Mouse (Mus musculus): ENCODE data around the gene Tlcd2.

Gene Tlcd2

DNA sequence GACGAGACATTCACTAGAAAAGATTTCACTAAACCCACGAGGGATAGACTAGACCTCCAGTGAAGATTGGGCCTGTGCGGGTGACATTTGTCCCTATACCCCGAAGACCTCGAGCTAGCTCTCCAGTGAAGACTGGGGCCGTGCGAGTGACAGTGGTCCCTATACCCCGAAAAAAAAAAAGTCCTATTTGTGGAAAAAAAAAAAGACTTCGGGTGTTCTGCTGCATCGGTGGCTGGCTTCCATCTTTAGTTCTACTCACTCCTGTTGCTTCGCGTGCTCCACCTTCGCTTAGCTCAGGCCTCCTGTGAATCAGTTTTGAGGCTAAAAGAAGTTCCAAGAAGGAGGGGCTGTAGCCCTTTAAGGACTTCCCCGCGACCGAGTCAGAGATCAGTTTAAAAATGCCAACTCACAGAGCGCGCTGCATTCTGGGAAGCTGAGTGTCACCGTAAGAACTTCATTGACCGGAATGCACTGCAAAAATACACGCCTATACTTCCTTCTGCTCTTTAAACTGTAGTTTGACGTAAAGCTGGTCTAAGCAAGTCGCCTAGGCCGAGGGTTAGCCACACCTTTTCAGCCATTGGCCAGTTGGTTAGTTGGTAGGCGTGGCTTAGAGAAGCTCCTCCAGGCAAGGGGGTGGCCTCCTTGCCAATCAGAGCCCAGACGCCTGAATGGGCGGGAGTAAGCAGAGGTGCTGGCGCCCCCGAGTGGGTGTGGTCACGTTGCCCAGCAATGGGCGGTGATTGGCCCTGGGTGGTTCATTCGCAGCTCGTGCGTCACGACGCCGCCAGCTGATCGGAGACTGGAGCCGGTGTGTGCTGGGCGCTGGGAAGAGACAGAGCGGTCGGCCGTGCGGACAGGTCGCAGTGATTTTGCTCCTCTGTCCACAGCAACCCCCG is at the start of gene Tlcd2:
TSS of gene Tlcd2 (plus strand) at position 872 of the 899 bp plus-strand sequence.
- peak; percentile 100 for DNase-seq (ENCODE audit: low read depth, low spot score)

- DNase-seq (ENCODE audit: low read depth, low spot score): peak; percentile 56
These were observed 46.4 kb upstream of the Tlcd2 start for GRCm38 (mm10) chr11:75415096-75415495.

DNA sequence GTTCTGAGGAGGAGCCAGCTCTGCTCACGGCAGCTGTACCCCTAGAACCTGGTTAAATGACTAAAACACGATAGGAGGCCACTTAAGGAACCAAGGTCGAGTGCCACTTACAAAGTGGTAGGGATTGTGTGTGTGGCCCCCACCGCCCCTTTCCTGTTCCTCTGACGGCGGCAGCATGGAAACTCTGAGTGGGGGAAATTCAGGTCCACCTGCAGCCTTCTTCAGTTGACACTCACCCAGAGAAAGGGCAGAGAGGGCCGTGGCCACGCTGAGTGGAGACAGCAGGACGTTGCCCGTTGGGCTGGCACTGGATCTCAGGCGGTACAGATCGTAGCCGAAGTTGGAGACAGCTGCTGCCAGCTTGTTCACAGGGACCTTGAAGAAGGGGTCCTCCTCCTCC is 45.5 kb upstream of the Tlcd2 start:
- DNase-seq (ENCODE audit: low read depth, low spot score): no peak

DNA sequence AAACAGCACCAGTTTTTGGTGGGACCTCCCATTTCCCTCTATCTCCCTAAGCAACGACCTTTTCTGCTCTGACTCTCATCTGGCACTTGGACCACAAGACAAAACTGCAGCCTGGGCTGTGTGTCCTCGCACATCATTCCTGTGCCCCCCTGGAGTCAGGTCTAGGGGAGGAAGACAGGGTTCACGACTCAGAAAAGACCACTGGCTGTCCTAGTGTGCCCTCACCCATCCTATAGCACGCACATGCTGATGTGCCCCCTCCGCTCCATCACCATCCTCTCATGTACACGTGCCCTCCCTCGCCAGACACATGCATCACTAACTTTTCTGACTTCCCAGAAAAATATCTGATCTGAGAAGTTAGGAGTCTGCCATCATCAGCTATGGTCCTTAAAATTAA is 41.5 kb upstream of the Tlcd2 start:
- DNase-seq (ENCODE audit: low read depth, low spot score): no peak

DNA sequence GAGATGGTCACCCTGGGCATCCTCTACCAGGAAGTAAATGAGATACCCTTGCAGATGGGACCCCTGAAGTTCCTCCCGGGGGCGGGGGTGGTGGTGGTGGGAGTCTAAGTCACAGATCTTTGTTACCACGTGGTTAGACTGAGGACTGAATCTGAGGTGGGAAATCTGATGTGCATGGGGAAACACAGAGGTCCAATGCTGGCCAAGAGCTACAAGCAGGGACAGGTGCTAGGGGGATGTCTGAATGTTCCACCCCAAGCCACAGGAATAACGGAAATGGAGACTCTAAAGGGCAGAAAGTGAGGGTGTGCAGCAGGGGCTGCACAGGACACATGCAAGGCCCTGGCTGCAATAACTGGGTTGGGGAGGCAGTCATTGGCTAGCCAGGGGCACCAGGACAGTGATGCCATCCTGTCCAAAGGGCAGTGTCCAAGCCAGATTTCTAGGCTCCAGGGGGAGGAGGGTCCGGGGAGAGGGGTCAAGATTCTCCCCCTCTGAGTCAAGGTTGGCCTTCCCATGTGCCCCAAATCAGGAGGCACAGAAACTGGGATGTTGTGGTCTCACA is 40.6 kb upstream of the Tlcd2 start:
- no peak for DNase-seq (ENCODE audit: low read depth, low spot score)

GRCm38 (mm10) chr11:75421375-75422012 is 40.0 kb upstream of the Tlcd2 start:
- peak; percentile 55 for DNase-seq (ENCODE audit: low read depth, low spot score)

DNA sequence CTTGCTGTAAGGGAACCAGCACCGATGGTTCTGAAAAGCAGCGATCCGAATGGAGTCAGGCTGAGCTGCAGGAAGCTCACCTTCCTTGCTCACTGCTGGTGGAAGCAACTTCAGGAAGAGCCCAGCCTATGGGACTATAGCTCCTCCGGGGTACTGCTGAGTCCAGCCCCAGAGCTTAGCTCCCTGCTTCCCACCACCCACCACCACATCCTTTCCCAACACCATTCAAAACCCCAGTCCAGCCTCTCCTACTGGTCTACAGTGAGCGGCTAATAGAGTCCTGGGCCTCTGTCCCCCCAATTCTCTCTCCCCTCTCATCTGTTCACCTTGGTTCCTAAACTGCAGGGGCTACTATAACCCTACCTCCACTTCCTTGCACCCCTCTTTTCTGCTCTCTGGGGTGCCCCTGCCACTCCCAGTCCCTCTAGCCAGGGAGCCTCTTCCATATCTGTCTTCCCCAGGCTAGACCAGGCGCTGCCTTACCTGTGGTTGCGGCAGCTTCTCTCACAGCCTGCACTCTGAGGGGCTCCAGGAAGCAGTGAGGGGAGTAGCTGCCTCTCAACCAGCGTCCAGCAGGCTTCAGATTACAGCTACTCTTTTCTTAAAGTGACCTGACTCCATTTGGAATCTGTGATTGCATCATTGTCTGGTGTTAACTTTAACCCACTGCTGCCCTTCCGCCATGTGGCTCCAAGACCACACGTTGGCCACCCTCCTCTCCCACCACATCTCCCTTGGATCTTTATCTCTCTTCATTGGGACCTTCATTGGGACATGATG is 39.3 kb upstream of the Tlcd2 start, which contains the start of gene Serpinf1:
TSS of gene Serpinf1 (minus strand) at position 689 of the 780 bp plus-strand sequence.
- DNase-seq (ENCODE audit: low read depth, low spot score): no peak

DNA sequence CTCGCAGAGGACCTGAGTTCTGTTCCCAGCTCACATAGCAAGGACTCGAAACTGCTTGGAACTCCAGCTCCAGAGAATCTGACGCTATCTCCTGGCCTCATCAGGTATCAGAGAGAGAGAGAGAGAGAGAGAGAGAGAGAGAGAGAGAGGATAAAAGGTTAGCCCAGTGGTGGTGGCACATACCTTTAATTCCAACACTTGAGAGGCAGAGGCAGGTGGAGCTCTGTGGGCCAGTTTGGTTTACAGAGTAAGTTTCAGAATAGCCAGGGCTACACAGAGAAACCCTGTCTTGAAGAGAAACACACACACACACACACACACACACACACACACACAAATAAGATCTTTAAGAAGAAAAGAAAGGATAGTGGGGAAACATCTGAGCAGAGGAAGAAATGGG is 38.4 kb upstream of the Tlcd2 start:
- DNase-seq (ENCODE audit: low read depth, low spot score): no peak

DNA sequence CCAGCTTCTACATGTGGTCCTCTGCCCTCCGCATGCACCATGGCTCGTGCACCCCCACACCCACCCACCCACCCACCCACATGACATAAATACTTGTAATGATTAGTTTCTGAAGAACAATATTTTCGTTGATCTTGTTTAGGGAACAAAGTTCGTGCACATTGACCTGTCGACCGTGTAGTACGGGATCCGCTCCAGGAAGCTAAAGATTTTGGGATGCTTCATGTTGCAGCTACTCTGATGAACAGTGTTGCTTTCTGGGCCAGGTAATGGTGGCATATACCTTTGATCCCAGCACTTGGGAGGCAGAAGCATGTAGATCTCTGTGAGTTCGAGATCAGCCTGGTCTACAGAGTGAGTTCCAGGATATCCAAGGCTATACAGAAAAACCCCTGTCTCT is 37.5 kb upstream of the Tlcd2 start:
- no peak for DNase-seq (ENCODE audit: low read depth, low spot score)

DNA sequence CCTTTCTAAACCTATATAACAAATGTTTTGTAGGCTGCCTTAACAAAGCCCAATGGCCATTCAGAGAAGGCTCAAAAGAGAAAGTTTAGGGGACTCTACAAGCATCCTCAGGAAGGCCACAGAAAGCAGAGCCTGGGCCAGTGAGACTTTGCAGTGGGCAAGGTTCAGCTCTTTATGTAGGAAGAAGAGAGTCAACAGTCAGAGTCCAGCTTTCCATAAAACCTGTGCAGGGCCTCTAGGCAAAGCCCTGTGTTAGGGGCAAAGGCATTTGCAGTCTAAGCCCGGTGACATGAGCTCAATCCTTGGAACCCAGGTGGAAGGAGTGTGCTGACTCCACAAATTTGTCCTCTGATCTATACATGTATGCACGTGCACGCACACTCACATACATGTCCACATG is 37.1 kb upstream of the Tlcd2 start:
- no peak for DNase-seq (ENCODE audit: low read depth, low spot score)

GRCm38 (mm10) chr11:75429019-75429705 is 32.4 kb upstream of the Tlcd2 start:
- no peak for DNase-seq (ENCODE audit: low read depth, low spot score)

GRCm38 (mm10) chr11:75431307-75431706 is 30.2 kb upstream of the Tlcd2 start:
- peak; percentile 89 for DNase-seq (ENCODE audit: low read depth, low spot score)

GRCm38 (mm10) chr11:75434138-75434537 is 27.4 kb upstream of the Tlcd2 start:
- no peak for DNase-seq (ENCODE audit: low read depth, low spot score)

- DNase-seq (ENCODE audit: low read depth, low spot score): no peak
These were observed 23.3 kb upstream of the Tlcd2 start for GRCm38 (mm10) chr11:75438194-75438593.

- no peak for DNase-seq (ENCODE audit: low read depth, low spot score)
These were observed 22.7 kb upstream of the Tlcd2 start for GRCm38 (mm10) chr11:75438804-75439203.

DNA sequence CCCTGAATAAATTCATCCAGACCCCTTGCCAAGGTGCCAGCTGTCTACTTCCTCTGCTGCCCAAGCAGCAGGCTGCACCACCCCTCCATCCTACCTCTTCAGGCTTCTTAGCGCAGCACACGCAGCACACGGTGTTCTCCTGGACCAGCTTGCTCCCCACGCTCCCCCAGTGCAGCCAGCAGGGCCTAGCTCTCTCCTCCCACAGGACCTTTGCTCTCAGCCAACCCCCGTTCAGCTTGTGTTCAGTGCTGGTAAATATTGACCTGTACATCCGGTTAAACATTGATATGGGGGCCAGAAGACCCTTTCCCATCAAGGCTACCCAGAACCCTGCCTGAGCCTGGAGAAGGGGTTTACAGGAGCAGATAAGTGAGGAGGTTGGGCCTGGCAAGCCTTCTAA is 22.2 kb upstream of the Tlcd2 start, which contains the start of gene Serpinf2:
TSS of gene Serpinf2 (minus strand) at position 229 of the 400 bp plus-strand sequence.
- DNase-seq (ENCODE audit: low read depth, low spot score): no peak

- no peak for DNase-seq (ENCODE audit: low read depth, low spot score)
These were observed 21.6 kb upstream of the Tlcd2 start for GRCm38 (mm10) chr11:75439951-75440350.

GRCm38 (mm10) chr11:75441034-75441433 is 20.5 kb upstream of the Tlcd2 start:
- no peak for DNase-seq (ENCODE audit: low read depth, low spot score)

- DNase-seq (ENCODE audit: low read depth, low spot score): no peak
These were observed 19.9 kb upstream of the Tlcd2 start for GRCm38 (mm10) chr11:75441601-75442000.

DNA sequence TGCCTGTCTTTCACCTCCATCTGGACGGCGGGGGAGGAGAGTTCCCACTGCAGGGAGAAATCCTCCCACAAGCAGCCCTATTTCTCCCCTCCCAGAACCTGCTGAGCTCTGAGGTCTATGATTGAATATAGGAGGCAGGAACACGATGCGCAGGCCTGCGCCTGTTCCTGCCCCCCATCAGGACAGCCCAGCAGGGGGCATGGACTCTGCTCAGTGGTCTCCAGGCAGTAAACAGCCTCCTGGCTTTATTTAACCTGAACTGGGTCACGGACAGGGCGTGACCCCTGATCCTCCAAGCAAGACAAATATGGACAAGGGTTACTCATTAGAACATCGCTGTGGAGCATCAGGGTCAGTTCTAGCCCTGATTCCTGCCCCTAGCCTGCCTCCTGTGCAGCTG is 17.8 kb upstream of the Tlcd2 start:
- no peak for DNase-seq (ENCODE audit: low read depth, low spot score)

DNA sequence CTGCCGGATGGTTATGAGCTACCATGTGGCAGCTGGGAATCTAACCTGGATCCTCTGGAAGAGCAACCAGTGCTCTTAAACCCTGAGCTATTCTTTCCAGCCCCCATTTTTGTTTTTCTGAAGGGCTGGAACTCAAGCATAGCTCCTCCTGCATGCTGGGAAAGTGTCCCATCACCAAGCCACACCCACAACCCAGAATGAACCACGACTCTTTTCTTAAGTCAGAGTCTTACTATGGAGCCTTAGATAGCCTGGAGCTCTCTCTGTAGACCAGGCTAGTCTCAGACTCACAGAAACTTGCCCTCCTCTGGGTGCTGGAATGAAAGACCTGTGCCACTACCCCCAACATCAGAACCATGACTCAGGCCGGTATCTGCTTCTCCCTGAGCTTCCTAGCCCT is 12.9 kb upstream of the Tlcd2 start:
- DNase-seq (ENCODE audit: low read depth, low spot score): no peak

All from skeletal muscle tissue, adult 2 months (tissue).